Mouse (Mus musculus) liver, adult (tissue): ENCODE data around the gene Kirrel3.

Source experiments
- GATA4 ChIP-seq: IDR thresholded peaks from 2 replicates; pipeline ENCODE4 v1.6.1; 2014; ENCODE audit warnings: mild to moderate bottlenecking, low read length; ENCODE audit not compliant: insufficient replicate concordance

Kirrel3 gene

DNA sequence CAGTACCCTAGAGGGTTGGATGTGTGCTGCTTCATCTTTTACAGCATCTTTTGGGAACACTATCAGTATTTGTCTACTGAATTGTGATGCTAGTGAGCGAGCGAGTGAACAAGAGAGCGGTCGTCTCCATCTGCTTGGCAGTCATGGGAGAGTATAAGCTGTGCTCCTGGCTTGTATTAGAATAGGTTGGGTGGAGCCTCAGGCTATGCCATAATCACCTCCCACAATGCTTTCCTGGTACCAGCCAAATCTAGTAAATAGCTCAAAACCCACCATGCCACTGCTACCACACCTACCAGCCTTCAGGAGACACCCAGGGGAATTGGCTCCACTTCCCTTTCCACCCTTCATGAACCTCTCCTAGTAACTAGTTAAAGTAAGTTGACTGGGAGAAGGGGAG lies 285.3 kb downstream of the Kirrel3 start:
- no peak for TF ChIP-seq GATA4

DNA sequence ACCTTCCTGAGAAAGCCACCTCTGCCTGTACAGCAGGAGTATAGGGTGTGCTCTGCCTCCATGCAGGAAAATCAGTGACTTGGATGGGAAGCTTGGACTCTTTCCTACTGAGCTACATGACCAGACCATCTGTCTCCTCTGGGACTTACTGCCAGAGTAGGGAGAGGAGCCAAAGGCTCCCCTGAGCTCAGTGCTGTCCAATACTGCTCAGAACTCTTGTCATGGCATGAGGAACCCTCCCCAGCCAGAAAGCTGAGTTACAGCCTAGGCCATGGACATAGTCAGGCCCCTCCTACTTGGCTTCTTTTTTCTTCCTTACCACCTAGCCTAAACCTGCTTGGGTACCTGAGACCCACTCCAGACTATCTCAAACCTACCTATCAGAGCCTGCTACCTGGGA lies 285.7 kb downstream of the Kirrel3 start:
- TF ChIP-seq GATA4 = no peak

DNA sequence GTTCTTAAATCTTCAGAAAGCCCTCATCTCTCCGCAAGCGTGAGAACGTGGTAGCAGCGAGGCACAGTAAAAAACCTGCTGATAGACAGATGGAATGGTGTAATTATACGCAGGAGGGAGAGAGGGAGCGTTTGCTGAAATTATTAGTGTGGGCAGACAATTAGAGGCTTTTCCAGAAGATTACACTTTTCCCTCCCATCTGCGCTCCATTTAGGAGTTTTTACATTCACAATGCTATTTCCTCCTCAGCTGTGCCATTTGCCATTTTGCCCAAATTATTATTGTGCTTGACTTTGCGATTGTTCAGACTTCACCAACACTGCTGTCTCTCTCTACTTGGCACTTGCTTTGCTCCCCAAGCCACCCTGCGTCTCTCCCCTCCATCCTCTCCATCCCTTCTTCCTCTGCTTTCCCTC lies 286.3 kb downstream of the Kirrel3 start:
- TF ChIP-seq GATA4 = no peak

DNA sequence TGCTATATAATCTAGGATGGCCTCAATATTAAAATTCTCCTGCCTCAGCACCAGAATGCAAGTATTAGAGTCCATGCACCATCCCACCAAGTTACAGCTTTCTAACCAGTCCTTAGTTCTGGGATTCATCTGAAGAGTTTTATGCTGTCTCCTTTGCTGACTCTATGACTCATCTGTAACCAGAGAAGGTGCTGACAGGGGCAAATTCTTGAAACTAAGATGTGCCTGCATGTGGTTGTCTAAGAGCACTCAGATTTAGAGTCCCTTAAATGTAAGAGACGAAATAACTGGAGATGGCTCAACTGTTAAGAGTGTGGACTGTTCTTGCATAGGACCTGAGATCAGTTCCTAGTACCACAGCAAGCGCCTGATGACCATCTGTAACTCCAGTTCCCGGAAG lies 295.7 kb downstream of the Kirrel3 start:
- TF ChIP-seq GATA4 = no peak

DNA sequence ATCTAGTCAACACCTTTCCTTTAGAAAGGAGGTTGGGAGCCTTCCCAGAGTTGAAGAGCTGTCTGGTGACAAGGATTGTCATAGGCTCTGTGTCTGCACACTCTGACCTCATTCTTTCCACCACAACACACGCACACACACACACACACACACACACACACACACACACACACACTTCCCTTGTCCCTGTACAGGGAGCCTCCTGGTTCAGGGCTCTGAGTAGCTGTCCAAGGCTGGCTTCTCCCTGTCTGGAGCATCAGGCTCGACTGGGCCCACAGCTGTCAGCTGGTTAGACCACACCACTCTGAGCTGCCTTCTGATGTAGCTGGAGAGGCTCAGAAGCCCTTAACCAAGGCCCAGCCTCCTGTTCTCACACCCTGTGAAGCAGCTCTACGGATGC lies 302.2 kb downstream of the Kirrel3 start:
- no peak for TF ChIP-seq GATA4

DNA sequence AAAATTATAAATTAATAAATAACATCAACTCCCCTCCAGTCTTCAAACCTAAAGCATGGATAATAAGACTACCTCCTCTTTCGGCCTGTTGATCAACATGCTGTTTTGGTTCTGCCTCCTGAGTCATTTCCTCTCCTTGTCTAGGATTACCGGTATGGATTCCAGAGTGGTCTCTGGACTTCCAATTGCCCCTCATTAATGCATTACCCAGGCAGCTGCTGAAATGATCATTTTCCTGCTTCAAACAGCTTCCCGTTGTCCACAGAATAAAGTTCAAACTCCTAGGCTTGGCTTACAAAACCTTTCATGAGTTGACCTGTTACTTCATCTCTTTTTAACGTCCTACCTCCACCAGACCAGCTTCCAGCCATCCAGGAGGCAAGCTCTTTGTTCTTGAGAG lies 309.5 kb downstream of the Kirrel3 start:
- TF ChIP-seq GATA4 = no peak

GRCm38 (mm10) chr9:34797688-34798339 lies 312.1 kb downstream of the Kirrel3 start:
- no peak for TF ChIP-seq GATA4

- TF ChIP-seq GATA4 = no peak
Measured at GRCm38 (mm10) chr9:34801662-34802061, 316.0 kb downstream of the Kirrel3 start.

GRCm38 (mm10) chr9:34806854-34807253 lies 321.2 kb downstream of the Kirrel3 start:
- no peak for TF ChIP-seq GATA4

- no peak for TF ChIP-seq GATA4
Measured at GRCm38 (mm10) chr9:34809993-34810513, 324.4 kb downstream of the Kirrel3 start.

- no peak for TF ChIP-seq GATA4
Measured at GRCm38 (mm10) chr9:34818325-34818976, 332.8 kb downstream of the Kirrel3 start.

DNA sequence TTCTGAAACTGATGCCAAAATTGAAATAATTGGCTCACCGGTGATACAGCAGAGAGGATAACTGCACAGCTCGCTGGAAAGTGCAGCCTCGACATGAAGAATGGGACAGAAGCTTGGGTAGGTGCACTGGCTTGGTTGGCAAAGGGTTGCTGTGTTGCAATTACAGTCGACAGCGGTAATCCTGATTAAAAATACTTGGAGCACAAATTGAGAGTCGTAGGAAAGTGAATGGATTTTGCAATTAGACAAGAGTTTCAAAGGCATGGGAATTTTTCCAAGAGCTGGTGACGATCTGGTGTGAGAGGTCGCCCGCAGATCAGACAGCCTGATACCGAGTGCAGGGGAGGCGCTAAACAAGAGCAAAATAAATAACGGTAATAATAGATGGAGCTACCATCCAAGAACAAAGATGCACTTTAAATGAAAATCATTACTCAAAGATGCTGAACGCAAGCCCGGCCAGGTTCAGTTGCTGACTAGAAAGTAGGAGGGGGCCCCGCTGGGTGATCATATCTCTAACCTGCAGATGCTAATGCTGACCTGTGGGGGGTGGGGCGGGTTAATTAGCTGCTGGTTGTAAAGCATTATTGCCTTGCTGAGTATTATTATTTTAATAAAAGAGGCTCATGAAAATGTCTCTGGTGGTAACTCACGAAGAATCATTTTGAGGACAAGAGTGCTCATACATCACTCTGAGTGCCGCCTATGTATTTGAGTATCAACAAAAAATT lies 338.8 kb downstream of the Kirrel3 start:
- TF ChIP-seq GATA4 = no peak

GRCm38 (mm10) chr9:34825089-34825400 lies 339.4 kb downstream of the Kirrel3 start:
- no peak for TF ChIP-seq GATA4

GRCm38 (mm10) chr9:34825402-34826008 lies 339.8 kb downstream of the Kirrel3 start:
- TF ChIP-seq GATA4 = no peak

GRCm38 (mm10) chr9:34830696-34831095 lies 345.0 kb downstream of the Kirrel3 start:
- TF ChIP-seq GATA4 = no peak

GRCm38 (mm10) chr9:34836801-34837200 lies 351.1 kb downstream of the Kirrel3 start:
- TF ChIP-seq GATA4 = no peak
